Mouse (Mus musculus) liver, postnatal 0 days (tissue): Measurements from ENCODE around the gene Mcm8. TPM values are rescaled to one million over a fixed set of nuclear protein-coding genes. Genes with fewer than 3 reads are reported as not detected.

Source experiments
- ATAC-seq: fragments of 200-750 bp; cut with Nextera tagmentation; 2 replicates; pipeline ENCODE4 v1.8.0; 2017; ENCODE audit warnings: mild to moderate bottlenecking, moderate library complexity
- DNase-seq: peaks from one replicate; pipeline ENCODE4 v3.0.0-alpha.2; 2016
- H3K27ac ChIP-seq: fragments of 300-500 bp; sonication (generic); 2 replicates; pipeline ENCODE4 v1.5.1; 2014; ENCODE audit warnings: antibody characterized with exemption, moderate library complexity, mild to moderate bottlenecking, low read depth
- H3K27me3 ChIP-seq: fragments of 300-500 bp; sonication (generic); 2 replicates; pipeline ENCODE4 v1.6.1; 2014; ENCODE audit warnings: low read length, control low read depth, mixed read lengths; ENCODE audit not compliant: insufficient read depth
- H3K36me3 ChIP-seq: fragments of 300-500 bp; sonication (generic); replicated peaks from 2 replicates; pipeline ENCODE4 v1.6.1; 2014; ENCODE audit warnings: mild to moderate bottlenecking, control low read depth, low read length, moderate library complexity, mixed read lengths; ENCODE audit not compliant: insufficient read depth
- H3K4me1 ChIP-seq: fragments of 300-500 bp; sonication (generic); 2 replicates; pipeline ENCODE4 v1.6.1; 2014; ENCODE audit warnings: antibody characterized with exemption, mild to moderate bottlenecking, control low read depth; ENCODE audit not compliant: insufficient read depth
- H3K4me2 ChIP-seq: fragments of 300-500 bp; sonication (generic); 2 replicates; pipeline ENCODE4 v1.6.1; 2014; ENCODE audit warnings: low read depth, mild to moderate bottlenecking, low read length, moderate library complexity, mixed read lengths
- H3K4me3 ChIP-seq: fragments of 300-500 bp; sonication (generic); 2 replicates; pipeline ENCODE4 v1.5.1; 2014; ENCODE audit warnings: low read depth, low read length
- H3K9ac ChIP-seq: fragments of 300-500 bp; sonication (generic); replicated peaks from 2 replicates; pipeline ENCODE4 v1.6.1; 2014; ENCODE audit warnings: mild to moderate bottlenecking, moderate library complexity
- H3K9me3 ChIP-seq: fragments of 300-500 bp; sonication (generic); 2 replicates; pipeline ENCODE4 v1.6.1; 2016; ENCODE audit warnings: mild to moderate bottlenecking, control low read depth, low read length, mixed read lengths
- CTCF ChIP-seq: sonication (generic); IDR thresholded peaks from 2 replicates; pipeline ENCODE4 v1.5.1; 2016; ENCODE audit warnings: antibody characterized with exemption, low read depth
- EP300 ChIP-seq: IDR thresholded peaks from 2 replicates; pipeline ENCODE4 v1.6.1; 2016; ENCODE audit warnings: antibody characterized with exemption, low read depth, mild to moderate bottlenecking
- WGBS: fragments of 180-500 bp; shearing (Covaris S2); extraction: QIAGEN DNeasy Blood & Tissue Kit; methylation state at CpG from one replicate; pipeline ENCODE4 v1.1.7; 2014; ENCODE audit not compliant: insufficient replicate concordance; 5-methylcytosine and 5-hydroxymethylcytosine counted together
- polyA plus RNA-seq: library from polyadenylated mRNA; unstranded; fragments of >200 nt; fragmentation: Nextera tagmentation; extraction: Ambion mirVana; gene quantifications from 2 replicates; pipeline ENCODE4 v1.2.1, GENCODE M21; 2015

Mcm8 gene
- polyA plus RNA-seq, 1 experiment from 2014 or later, result 2.9 TPM

- H3K4me3 ChIP-seq, result no peak overlapping the region
- TF ChIP-seq EP300 (no peak), CTCF (no peak)
- H3K27me3 ChIP-seq, result no peaks in the 10 kb centered on the region
- ATAC-seq (no peak), DNase-seq (no peak)
- WGBS, result 85% methylated on average over 6 of the region's 6 CpGs
- peaks cover 7% of the 10 kb centered on the region; the same call in 1 of the 2 replicates for H3K4me1 ChIP-seq
- no peaks in the 10 kb centered on the region for H3K9me3 ChIP-seq
- H3K9ac ChIP-seq, result no peak overlapping the region
- peak overlapping the region; percentile 83 for H3K4me2 ChIP-seq
- peak overlapping the region; percentile 55; the same call in 1 of the 2 replicates for H3K27ac ChIP-seq
- H3K36me3 ChIP-seq, result peaks cover 20% of the 10 kb centered on the region
Observed at GRCm38 (mm10) chr2:132849141-132849540, 33.2 kb downstream of the Mcm8 start.

GRCm38 (mm10) chr2:132853051-132853450 is 37.1 kb downstream of the Mcm8 start:
- H3K27ac ChIP-seq, result no peak overlapping the region
- H3K9me3 ChIP-seq, result no peaks in the 10 kb centered on the region
- peaks cover 20% of the 10 kb centered on the region for H3K36me3 ChIP-seq
- H3K27me3 ChIP-seq, result no peaks in the 10 kb centered on the region
- H3K4me2 ChIP-seq, result no peak overlapping the region
- 73% methylated on average over 1 of the region's 1 CpGs for WGBS
- DNase-seq, result no peak
- no peak overlapping the region for H3K4me3 ChIP-seq
- H3K9ac ChIP-seq, result no peak overlapping the region
- H3K4me1 ChIP-seq, result peaks cover 7% of the 10 kb centered on the region; the same call in 1 of the 2 replicates
- TF ChIP-seq EP300 (no peak), CTCF (no peak)
- no peak for ATAC-seq

- H3K4me2 ChIP-seq, result no peak overlapping the region
- WGBS, result 68% methylated on average over 5 of the region's 5 CpGs
- H3K4me1 ChIP-seq, result peaks cover 3% of the 10 kb centered on the region; the same call in 1 of the 2 replicates
- peaks cover 14% of the 10 kb centered on the region; the same call in 1 of the 2 replicates for H3K36me3 ChIP-seq
- no peak for DNase-seq
- H3K27ac ChIP-seq, result no peak overlapping the region
- TF ChIP-seq CTCF (no peak), EP300 (no peak)
- no peak overlapping the region for H3K4me3 ChIP-seq
- ATAC-seq, result no peak
- no peak overlapping the region for H3K9ac ChIP-seq
- no peaks in the 10 kb centered on the region for H3K9me3 ChIP-seq
- no peaks in the 10 kb centered on the region for H3K27me3 ChIP-seq
Observed at GRCm38 (mm10) chr2:132856333-132856732, 40.4 kb downstream of the Mcm8 start.

GRCm38 (mm10) chr2:132860435-132860834 is 44.5 kb downstream of the Mcm8 start:
- Histone ChIP-seq H3K9me3 (no peaks in the 10 kb centered on the region), H3K27ac (no peak overlapping the region), H3K4me3 (no peak overlapping the region), H3K4me2 (no peak overlapping the region), H3K9ac (no peak overlapping the region), H3K27me3 (no peaks in the 10 kb centered on the region), H3K4me1 (no peaks in the 10 kb centered on the region), H3K36me3 (peaks cover 16% of the 10 kb centered on the region)
- no peak for TF ChIP-seq EP300
- no peak for TF ChIP-seq CTCF
- ATAC-seq (no peak), DNase-seq (no peak)

- Histone ChIP-seq H3K4me2 (no peak overlapping the region), H3K9ac (no peak overlapping the region), H3K9me3 (no peaks in the 10 kb centered on the region), H3K4me1 (no peaks in the 10 kb centered on the region), H3K4me3 (no peak overlapping the region), H3K27ac (no peak overlapping the region), H3K36me3 (peaks cover 23% of the 10 kb centered on the region), H3K27me3 (no peaks in the 10 kb centered on the region)
- 83% methylated on average over 2 of the region's 2 CpGs for WGBS
- ATAC-seq (no peak), DNase-seq (no peak)
- TF ChIP-seq CTCF (no peak), EP300 (no peak)
Observed at GRCm38 (mm10) chr2:132861456-132861855, 45.5 kb downstream of the Mcm8 start.

GRCm38 (mm10) chr2:132863325-132863724 is 47.4 kb downstream of the Mcm8 start:
- DNase-seq, result no peak
- no peak overlapping the region for H3K4me2 ChIP-seq
- peaks cover 24% of the 10 kb centered on the region for H3K36me3 ChIP-seq
- no peak overlapping the region for H3K4me3 ChIP-seq
- no peaks in the 10 kb centered on the region for H3K4me1 ChIP-seq
- WGBS, result 75% methylated on average over 2 of the region's 2 CpGs
- TF ChIP-seq EP300, result peak; percentile 83
- TF ChIP-seq CTCF, result no peak
- peak; percentile 91 for ATAC-seq
- no peaks in the 10 kb centered on the region for H3K27me3 ChIP-seq
- H3K9me3 ChIP-seq, result no peaks in the 10 kb centered on the region
- no peak overlapping the region; the same call in 1 of the 2 replicates for H3K27ac ChIP-seq
- H3K9ac ChIP-seq, result no peak overlapping the region

GRCm38 (mm10) chr2:132867521-132867920 is 51.6 kb downstream of the Mcm8 start:
- 50% methylated on average over 5 of the region's 5 CpGs for WGBS
- DNase-seq (no peak), ATAC-seq (no peak)
- Histone ChIP-seq H3K9ac (no peak overlapping the region), H3K4me1 (no peaks in the 10 kb centered on the region), H3K4me3 (no peak overlapping the region), H3K4me2 (no peak overlapping the region), H3K9me3 (no peaks in the 10 kb centered on the region), H3K27ac (no peak overlapping the region), H3K27me3 (no peaks in the 10 kb centered on the region), H3K36me3 (peaks cover 21% of the 10 kb centered on the region)
- no peak for TF ChIP-seq CTCF
- TF ChIP-seq EP300, result no peak
